Mouse (Mus musculus) myocyte (in vitro differentiated cells): Measurements from ENCODE around the gene Mta2.

Experiments used
- CEBPB ChIP-seq: IDR thresholded peaks from 2 replicates; pipeline ENCODE4 v1.6.1; 2011; ENCODE audit warnings: mild to moderate bottlenecking, moderate library complexity; ENCODE audit not compliant: poor library complexity, insufficient read depth, severe bottlenecking
- E2F4 ChIP-seq: IDR thresholded peaks from one replicate; pipeline ENCODE4 v1.6.1; 2011; ENCODE audit warnings: mild to moderate bottlenecking, control low read depth, moderate library complexity; ENCODE audit not compliant: insufficient read depth
- MAX ChIP-seq: IDR thresholded peaks from one replicate; pipeline ENCODE4 v1.6.1; 2011; ENCODE audit warnings: low read depth, mild to moderate bottlenecking, control low read depth
- MYOD1 ChIP-seq, 3 experiments: IDR thresholded peaks; one replicate each; pipeline ENCODE4 v1.6.1; 2011; ENCODE audit warnings: control low read depth in 2 of 3, low read depth in 2 of 3, mild to moderate bottlenecking in 2 of 3, moderate library complexity in 1 of 3; ENCODE audit not compliant: insufficient read length in 2 of 3, control insufficient read depth in 1 of 3
- MYOG ChIP-seq, 3 experiments: IDR thresholded peaks; one replicate each; pipeline ENCODE4 v1.6.1; 2011; ENCODE audit warnings: control low read depth in 2 of 3, low read depth in 2 of 3, mild to moderate bottlenecking in 2 of 3; ENCODE audit not compliant: insufficient read length in 2 of 3, control insufficient read depth in 1 of 3, insufficient read depth in 1 of 3
- POLR2A ChIP-seq: IDR thresholded peaks from one replicate; pipeline ENCODE4 v1.6.1; 2011; ENCODE audit warnings: low read depth, mild to moderate bottlenecking, control low read depth, moderate library complexity; ENCODE audit not compliant: insufficient read length
- POLR2AphosphoS2 ChIP-seq: IDR thresholded peaks from one replicate; pipeline ENCODE4 v1.6.1; 2011; ENCODE audit warnings: low read depth, control low read depth; ENCODE audit not compliant: insufficient read length
- REST ChIP-seq: IDR thresholded peaks from one replicate; pipeline ENCODE4 v1.6.1; 2011; ENCODE audit warnings: mild to moderate bottlenecking, control low read depth, moderate library complexity; ENCODE audit not compliant: insufficient read depth, insufficient read length
- SRF ChIP-seq: IDR thresholded peaks from one replicate; pipeline ENCODE4 v1.6.1; 2011; ENCODE audit warnings: low read depth; ENCODE audit not compliant: control insufficient read depth, insufficient read length
- TCF12 ChIP-seq: IDR thresholded peaks from one replicate; pipeline ENCODE4 v1.6.1; 2011; ENCODE audit warnings: mild to moderate bottlenecking, control low read depth; ENCODE audit not compliant: poor library complexity, insufficient read depth, severe bottlenecking
- TCF3 ChIP-seq: IDR thresholded peaks from one replicate; pipeline ENCODE4 v1.6.1; 2011; ENCODE audit warnings: low read depth, control low read depth; ENCODE audit not compliant: insufficient read length
- USF1 ChIP-seq: IDR thresholded peaks from one replicate; pipeline ENCODE4 v1.6.1; 2011; ENCODE audit warnings: low read depth, mild to moderate bottlenecking, control low read depth, moderate library complexity

DNA sequence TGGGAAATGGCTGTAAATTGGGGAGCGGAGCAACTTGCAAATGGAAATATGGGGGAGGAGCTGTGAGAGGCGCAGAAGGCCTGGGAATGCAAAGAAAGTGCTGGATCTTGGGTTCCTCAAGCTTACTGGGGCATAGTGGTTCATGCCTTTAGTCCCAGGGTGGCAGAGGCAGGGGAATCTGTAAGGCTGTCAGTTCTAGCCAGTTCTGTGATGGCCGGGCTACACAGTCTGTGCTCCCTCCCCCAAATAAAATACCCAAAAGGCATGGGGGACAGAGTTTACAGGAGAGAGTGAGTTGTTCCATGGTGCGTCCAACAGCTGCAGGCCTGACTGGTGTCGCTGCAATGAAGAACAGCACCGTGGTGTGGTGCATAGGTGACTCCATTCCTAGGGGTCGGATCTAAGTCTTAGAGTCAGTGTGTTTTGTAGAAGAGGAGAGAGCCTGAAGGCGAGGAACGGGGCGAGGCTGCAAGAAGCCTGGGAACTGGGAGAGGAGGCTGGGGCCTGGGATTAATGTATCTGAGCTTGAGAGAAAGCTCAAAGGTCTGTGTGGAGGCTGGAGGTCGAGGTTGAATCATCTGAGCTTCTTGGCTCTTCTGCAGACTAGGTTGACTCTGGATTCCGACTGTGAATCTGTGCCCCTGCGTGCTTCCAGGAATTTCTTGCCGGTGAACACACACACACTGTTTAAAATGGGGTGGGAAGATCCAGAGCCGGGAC, 46.8 kb downstream of the Mta2 start:
- TF ChIP-seq POLR2A = no peak
- no peak for TF ChIP-seq MYOG (IDR thresholded peaks at IDR 0.05; ENCODE audit: control insufficient read depth in 1 of 3, insufficient read depth in 1 of 3, insufficient read length in 2 of 3, low read depth in 2 of 3)
- no peak for TF ChIP-seq MAX
- no peak for TF ChIP-seq USF1
- no peak for TF ChIP-seq E2F4
- TF ChIP-seq MYOD1 (IDR thresholded peaks at IDR 0.05; ENCODE audit: control insufficient read depth in 1 of 3, insufficient read length in 2 of 3, low read depth in 2 of 3) = no peak
- no peak for TF ChIP-seq TCF3
- TF ChIP-seq SRF = no peak
- TF ChIP-seq POLR2AphosphoS2 = no peak
- no peak for TF ChIP-seq REST
- no peak for TF ChIP-seq TCF12
- TF ChIP-seq CEBPB = no peak
